Mouse (Mus musculus) left cerebral cortex, postnatal 14 days (tissue): Measurements from ENCODE around the gene Ddx27. TPM values are rescaled to one million over a fixed set of nuclear protein-coding genes. Genes with fewer than 3 reads are reported as not detected.

Experiments
- DNase-seq, 2 experiments: peaks; one replicate each; pipeline ENCODE4 v3.0.0; 2021 to 2022; ENCODE audit warnings: low spot score in 2 of 2, mixed read lengths in 1 of 2
- intact Hi-C: fragments of 180-260 bp; cut with DNase I; formaldehyde crosslinking; loops from one replicate; pipeline ENCODE4 v1.15.1; 2025
- total RNA-seq, 2 experiments: library from RNA; stranded (reverse); gene quantifications; 2 replicates each; pipeline ENCODE4 v1.2.3; 2021

Gene Ddx27
- total RNA-seq, 2 experiments from 2014 or later = 29.0 to 31.3 TPM

DNA sequence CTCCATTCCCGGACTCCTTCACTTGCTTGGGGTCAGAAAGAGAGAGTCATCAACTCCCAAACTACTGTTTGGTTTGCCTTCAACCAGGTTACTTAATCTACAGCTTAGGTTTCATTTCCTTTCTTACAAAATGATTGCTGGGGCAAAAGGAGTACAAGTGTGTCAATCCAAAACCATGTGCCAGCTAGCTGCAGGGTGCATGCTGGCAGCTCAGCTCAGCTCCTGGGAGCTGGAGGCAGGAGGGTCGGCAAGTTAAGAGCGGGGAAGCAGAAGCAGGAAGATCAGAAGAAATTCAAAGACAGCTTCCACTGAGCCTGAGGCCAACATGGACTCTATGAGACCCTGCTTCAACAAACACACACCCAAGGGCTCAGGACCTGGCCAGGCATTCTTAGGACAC is 45.4 kb downstream of the Ddx27 start:
- intact Hi-C loops = loop anchor here (5.0 kb wide), 1 partner anchor 362 kb away; the partner anchor contains the start of gene Slc9a8
- no peak for DNase-seq

DNA sequence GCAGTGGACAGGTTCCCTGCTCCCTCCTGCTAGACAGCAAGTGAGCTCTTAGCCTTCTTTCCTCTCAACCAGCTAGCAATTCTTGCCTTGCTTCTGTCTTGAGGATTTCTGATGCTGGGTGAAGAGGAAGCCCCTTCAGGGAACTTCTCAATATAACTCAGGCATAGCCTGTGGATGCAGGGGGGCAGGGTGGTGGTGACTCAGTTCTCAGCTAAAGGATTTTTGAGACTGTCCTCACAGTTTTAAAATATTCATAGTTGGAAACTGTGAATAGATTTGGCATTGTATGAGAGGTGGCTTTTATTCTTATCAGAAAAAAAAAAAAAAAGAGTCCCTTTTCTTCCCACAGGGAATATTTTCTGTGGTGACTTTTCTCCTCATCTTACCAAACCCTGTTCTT is 45.8 kb downstream of the Ddx27 start:
- intact Hi-C loops = loop anchor here (5.0 kb wide), 1 partner anchor 362 kb away; the partner anchor contains the start of gene Slc9a8
- DNase-seq = no peak

DNA sequence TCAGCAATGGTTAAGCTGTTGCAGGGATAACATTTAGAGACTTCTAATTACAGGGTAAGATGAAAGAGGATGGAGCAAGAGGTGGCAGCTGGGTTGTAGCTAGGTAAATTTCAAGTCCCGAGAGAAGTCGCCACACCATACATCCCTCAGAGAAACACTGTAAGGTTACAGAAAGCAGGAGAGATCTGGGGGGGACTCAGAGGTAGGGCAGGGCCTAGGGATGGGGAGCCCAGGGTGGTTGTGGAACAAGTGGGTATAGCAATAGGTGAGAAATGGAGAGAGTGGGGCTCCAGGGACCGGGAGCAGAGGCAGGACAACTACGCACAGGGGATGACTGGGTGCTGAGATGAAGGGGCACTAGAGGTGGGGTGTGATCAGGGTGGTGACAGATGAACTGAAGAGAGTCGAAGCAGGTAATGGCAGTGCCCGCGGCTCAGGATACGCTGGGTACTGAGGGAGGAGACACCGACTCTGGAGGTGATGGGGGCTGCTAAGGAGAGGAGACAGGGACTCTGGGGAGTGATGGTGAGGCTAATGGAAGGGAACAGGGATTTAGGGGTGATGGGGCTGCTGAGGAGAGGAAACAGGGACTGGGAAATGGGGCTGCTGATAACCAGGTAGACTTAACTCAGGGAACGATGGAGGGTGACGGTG is 46.5 kb downstream of the Ddx27 start:
- intact Hi-C loops = loop anchor here (5.0 kb wide), 1 partner anchor 361 kb away; the partner anchor contains the start of gene Slc9a8
- DNase-seq = no peak

DNA sequence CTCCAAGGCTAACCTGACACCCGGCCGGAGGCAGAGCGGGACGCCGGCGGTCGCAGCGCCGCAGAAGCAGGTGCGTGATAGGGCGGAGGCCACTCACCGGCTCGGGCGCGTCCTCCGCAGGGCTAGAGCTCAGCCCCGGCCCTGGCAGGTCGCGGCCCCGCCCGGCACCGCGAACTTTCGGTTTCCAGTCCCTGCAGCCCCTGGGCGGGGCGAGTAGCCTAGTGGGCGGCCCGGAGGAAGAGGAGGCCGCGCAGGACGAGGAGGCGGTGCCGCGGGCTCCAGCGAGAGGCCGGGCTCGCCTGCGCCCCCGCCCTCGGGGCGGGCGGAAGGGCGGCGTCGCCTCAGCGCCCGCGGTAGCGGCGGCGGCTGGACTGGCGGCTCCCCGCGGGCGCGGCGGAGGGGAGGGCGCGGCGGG is 47.5 kb downstream of the Ddx27 start:
- DNase-seq = peak; percentile 79 to 85
- intact Hi-C loops = loop anchor here (5.0 kb wide), 1 partner anchor 360 kb away; the partner anchor contains the start of gene Slc9a8

DNA sequence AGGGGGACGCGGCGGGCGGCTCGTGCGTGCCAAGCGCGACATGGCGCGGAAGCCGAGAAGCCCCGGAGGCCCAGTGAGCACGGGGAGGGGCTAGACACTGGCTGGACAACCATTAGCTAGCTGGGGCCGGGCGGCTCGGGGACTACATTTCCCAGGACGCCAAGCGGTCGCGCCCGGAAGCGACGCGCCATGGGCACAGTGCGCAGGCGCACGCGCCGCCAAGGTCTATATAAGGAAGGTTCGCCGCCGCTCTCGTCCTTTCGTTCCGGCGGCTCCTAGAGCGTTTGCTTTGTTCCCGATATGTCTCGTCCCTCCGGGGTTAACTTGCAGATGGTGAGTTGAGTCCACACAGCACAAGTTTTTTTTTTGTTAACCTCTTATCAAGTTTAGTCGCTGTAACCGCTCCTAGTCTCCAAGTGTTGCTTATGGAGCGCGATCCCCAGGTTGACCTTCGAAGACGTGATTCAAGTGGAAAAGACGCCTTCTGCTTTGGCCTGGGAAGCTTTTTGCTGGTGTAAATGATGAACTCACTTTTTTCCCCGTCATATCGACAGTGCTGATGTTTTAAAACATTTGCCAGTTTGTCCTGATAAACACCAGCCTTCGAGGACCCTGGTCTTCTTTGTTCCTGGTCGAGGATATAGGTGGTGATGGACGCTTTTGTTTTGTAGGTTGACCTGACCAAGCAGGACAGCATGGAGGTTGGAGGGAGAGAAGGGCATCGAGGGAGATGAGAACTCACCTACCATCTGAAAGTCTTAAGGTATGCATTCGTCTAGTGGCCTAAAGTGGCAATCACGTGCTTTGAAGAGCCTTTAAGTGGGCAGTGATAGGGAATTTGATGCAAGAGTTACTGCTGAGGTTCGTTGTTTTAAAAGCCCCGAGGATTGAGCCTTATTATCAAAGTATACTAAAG is 48.2 kb downstream of the Ddx27 start, which contains the start of gene Znfx1:
TSS of gene Znfx1 (minus strand) at position 51 of the 916 bp plus-strand sequence.
- intact Hi-C loops = loop anchor here (5.0 kb wide), 1 partner anchor 359 kb away; the partner anchor contains the start of gene Slc9a8
- peak; percentile 97 for DNase-seq

DNA sequence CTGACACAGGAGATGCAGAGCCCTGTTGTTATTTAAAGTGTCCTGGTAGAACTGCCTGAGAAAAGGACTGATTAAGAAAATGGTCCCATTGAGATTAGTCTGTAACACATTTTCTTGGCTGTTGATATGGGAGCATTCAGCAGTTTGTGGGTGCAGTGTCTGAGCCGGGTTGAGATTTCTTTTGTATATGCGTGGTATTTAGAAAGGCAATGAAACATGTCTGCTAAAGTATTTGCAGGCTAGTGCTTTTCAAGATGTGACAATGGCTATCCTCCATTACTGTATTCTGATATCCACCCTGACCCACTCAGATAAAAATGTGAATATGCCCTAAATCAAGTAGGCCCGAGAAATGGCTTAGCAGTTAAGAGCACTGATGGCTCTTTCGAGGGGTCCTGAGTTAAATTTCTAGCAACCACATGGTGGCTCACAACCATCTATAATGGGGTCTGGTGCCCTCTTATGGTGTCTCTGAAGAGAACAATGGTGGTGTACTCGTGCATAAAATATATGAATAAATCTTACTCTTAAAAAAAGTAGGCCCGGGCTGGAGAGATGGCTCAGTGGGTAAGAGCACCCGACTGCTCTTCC is 49.0 kb downstream of the Ddx27 start:
- DNase-seq = no peak
- intact Hi-C loops = loop anchor here (5.0 kb wide), 1 partner anchor 358 kb away; the partner anchor contains the start of gene Slc9a8

DNA sequence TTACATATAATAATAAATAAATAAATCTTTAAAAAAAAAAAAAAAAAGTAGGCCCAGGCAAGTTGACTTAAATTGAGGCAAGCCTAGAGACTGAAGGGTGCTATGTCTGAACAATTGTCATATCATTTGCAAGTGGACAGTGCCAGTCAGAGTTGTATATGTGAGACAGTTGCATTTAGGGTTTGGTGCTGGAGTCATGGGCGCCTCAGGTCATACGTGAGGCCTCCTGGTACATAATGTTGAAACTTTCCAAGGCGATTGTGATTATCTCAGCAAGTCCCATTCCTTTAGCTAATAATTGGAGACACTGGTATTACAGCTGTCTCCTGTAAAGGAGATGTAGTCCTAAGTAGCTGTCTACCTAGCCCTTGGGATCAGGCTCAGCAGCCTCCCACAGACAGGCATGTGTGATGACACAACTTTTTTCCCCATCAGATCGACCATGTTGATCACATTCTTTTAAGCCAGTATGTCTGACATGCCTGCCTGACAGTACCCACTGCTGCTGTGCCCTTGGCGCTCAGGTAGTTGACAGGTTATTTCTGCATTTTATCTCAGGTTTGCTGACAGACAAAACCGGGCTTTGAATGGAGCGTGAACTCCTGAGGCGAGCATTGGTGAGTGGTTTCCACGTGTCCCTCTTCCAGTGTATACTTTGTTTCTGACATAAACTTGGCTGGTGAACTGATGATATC is 49.8 kb downstream of the Ddx27 start:
- intact Hi-C loops = loop anchor here (5.0 kb wide), 1 partner anchor 358 kb away; the partner anchor contains the start of gene Slc9a8
- DNase-seq = no peak

DNA sequence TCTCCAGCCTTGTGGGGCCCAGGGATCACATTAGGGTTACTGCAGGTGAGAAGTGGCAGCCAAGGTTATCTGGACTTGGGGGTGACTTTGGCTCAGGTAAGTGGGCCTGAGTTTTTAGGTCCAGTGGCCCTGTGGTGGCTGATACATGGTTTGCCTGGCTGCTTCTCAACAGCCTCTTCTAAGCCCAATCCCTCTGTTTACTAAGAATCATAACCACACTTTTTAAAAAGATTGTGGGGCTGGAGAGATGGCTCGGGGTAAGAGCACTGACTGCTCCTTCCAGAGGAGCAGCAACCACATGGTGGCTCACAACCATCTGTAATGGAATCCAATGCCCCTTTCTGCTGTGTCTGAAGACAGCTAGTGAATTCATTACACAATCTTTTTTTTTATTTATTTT is 51.0 kb downstream of the Ddx27 start:
- intact Hi-C loops = no loop called here

DNA sequence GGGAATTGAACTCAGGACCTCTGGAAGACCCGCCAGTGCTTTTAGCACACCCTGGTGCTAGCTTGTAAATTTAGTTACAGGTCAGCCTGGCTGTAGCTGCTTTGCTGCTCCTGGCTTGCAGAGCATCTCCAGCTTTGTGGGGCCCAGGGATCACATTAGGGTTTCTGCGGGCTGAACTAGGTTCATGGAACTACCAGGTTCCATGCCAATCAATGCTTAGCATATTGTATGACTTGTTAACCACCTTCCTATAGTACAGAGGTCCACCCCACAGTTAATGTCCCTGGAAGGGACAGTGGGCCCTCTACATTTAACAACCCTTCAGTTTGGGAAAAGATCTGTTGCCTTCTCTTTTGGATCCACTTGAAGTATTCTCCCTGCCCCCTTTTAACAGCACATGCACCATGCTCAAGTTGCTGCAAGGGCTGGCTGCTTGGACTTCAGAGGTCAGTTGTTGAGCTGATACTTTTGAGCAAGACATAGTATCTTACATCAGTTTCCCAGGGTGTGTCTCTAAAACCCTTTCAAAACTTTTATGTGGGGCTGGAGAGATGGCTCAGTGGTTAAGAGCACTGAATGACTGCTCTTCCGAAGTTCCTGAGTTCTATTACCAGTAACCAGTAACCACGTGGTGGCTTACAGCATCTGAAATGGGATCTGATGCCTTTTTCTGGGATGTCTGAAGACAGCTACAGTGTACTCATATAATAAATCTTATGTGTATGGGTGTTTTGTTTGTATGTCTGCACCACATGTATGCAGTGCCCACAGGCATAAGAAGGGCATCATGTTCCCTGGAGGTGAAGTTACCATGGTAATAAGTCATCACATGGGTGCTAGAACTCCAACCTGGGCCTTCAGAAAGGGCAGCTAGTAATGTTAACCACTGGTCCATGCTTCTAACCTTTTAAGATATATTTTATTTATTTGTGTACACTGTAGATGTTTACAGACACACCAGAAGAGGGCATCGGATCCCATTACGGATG is 51.8 kb downstream of the Ddx27 start:
- intact Hi-C loops = no loop called here
- DNase-seq = no peak

More for the DNA sequence above, 51.0 kb downstream of the Ddx27 start:
- DNase-seq = no peak

DNA sequence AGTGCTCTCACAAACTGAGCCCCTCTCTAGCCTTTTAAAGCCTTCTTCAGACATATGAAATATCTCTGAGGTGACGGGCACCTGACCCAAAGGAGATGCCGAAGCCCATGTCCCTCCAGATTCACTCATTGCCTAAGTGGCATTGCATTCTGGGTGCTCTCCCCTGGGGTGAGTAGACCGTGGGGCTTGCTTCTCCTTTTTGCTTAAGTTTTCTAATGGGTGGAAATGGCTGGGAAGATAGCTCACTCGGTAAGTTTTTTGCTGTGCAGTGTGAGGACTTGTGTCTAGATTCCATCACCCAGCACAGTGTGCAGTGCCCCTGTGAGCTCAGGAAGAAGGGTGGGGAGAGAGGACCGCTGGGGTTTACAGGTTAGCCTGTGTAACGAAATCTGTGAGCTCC is 52.6 kb downstream of the Ddx27 start:
- DNase-seq = no peak
- intact Hi-C loops = no loop called here

DNA sequence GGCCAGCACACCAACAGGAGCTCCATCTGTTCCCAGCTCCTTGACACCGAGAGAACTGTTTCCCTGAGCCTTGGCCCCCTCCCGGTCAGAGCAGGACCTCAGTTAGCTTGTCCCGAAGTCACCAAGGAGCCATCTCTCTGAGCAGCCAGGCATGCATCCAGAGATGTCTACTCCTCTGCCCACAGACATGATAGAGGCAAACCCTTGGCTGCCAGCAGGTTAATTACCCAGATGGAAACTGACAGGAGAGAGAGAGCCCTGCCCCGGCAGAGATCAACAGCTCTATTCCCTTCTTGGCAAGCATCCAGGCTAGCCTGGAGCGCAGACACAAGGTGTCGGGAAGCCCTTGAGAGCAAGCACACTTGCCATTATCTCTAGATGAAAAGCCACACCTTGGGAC is 55.3 kb downstream of the Ddx27 start:
- intact Hi-C loops = loop anchor here (5.0 to 10.0 kb wide), 2 partner anchors 207 to 424 kb away; partner anchors contain the start of genes Rnf114 and Spata2
- DNase-seq = no peak

DNA sequence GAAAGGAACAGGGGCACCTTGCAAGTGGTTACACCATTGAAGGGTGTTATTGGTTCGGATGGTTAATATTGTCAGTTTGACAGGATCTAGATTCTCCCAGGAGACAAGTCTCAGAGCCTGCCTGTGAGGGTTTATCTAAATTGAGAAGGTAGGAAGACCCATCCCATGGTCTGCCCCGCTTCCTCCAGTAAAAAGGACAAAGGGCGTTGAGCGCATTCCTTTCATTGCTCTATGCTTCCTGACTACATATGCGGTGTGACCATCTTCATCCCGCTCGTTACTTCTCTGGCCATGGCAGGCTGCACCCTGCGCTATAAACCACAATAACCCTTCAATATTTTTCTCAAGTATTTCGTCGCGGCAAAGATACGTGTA is 56.3 kb downstream of the Ddx27 start:
- no peak for DNase-seq
- intact Hi-C loops = loop anchor here (5.0 to 10.0 kb wide), 2 partner anchors 206 to 424 kb away; partner anchors contain the start of genes Rnf114 and Spata2

DNA sequence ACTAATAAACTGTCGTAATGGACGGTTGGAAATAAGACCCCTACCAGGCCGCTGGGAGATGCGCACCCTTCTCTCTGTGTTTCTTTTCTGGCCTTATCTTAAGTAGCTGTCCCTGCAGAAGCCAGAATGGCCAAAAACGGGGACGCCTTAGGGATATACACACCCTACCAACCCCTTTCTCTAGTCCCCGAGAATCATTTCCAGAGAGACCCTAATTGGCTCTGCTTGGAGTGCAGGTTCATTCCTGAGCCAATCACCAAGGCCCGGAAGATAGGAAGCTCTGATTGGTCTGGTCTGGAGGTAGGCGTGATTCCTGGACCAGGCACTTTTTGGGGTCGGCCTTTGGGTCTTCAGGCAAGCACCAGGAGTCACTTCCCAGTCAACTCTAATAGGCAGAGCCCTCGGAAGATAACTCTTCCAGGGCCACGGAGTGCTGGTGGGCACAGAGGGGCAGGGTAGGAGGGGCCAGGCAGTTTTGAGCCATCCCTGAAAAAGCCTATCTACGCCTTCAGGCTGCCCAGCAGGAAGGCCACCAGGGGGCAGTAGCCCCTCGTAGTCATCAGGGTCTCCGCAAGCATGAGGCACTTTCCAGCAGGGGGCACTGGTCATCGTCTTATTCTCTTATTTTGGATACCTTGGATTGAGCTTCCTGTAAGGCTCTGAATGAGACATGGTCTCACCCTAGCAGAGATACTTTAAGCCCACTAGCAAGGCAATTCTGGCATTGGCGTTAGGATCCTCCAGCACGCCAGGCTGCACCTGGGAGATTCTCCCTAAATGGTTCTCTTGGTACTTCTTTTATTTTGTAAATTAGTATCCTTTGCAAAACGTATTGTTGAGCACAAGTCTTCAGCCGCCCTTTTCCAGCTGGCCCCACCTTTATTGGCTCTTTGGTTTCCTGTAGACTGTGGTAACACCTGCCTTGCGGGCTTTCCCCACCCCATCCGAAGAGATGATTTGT is 56.9 kb downstream of the Ddx27 start:
- peak; percentile 98 for DNase-seq
- intact Hi-C loops = loop anchor here (1.0 to 10.0 kb wide), 4 partner anchors 118 to 423 kb away; partner anchors contain the start of genes Kcnb1, Rnf114 and Spata2

DNA sequence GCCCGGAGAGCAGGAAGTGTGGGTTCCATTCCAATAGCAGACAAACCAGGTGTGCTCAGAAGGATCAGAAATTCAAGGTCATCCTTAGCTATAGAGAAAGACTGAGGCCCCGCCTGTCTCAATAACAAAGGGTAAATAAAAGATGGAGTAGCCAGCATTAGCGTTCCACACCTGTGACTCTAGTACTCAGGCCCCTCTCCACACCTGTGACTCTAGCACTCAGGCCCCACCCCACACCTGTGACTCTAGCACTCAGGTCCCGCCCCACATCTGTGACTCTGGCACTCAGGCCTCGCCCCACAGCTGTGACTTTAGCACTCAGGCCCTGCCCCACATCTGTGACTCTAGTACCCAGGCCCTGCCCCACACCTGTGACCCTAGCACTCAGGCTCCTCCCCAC is 59.6 kb downstream of the Ddx27 start:
- DNase-seq = no peak
- intact Hi-C loops = loop anchor here (5.0 to 10.0 kb wide), 2 partner anchors 203 to 420 kb away; partner anchors contain the start of genes Rnf114 and Spata2

DNA sequence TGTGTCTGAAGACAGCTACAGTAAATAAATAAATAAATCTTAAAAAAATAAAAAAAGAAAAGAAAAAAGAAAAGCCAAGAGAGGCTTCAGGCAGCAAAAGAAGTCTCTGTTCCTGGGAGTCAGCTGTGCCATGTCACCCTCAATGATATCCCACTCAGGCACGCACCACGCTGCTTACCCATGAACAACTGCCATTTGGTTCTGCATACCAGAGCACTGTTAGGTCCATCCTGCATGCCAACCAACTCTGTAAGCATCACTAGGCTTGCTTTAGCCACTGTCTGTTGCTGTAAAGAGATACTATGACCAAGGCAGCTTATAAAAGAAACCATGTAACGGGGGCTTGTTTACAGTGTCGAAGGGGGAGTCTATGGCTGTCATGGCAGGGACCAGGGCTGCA is 61.4 kb downstream of the Ddx27 start:
- intact Hi-C loops = loop anchor here (10.0 kb wide), 1 partner anchor 418 kb away; the partner anchor contains the start of genes Rnf114 and Spata2
- no peak for DNase-seq

DNA sequence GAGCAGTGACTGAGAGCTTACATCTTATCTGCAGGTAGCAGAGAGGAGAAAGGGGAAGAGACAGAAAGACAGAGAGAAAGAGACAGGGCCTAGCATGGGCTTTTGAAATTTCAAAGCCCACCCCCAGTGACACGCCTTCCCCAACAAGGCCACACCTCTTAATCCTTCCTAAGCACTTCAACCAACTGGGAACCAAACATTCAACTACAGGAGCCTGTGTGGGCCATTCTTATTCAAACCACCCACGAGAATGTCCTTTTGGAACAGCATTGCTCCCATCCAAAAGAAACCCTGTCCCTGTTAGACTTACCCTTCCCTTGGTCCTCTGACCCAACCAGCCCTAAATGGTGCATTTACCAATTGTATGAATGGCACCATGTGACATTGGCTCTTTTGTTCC is 61.8 kb downstream of the Ddx27 start:
- no peak for DNase-seq
- intact Hi-C loops = loop anchor here (10.0 kb wide), 1 partner anchor 418 kb away; the partner anchor contains the start of genes Rnf114 and Spata2
